Mouse (Mus musculus): ENCODE data around the gene Nck2.
"Not testable (repeated sequence)": the region's sequence is repeated elsewhere in the genome, so short reads cannot be mapped to it uniquely, and the experiment has no call there.

Nck2 gene

DNA sequence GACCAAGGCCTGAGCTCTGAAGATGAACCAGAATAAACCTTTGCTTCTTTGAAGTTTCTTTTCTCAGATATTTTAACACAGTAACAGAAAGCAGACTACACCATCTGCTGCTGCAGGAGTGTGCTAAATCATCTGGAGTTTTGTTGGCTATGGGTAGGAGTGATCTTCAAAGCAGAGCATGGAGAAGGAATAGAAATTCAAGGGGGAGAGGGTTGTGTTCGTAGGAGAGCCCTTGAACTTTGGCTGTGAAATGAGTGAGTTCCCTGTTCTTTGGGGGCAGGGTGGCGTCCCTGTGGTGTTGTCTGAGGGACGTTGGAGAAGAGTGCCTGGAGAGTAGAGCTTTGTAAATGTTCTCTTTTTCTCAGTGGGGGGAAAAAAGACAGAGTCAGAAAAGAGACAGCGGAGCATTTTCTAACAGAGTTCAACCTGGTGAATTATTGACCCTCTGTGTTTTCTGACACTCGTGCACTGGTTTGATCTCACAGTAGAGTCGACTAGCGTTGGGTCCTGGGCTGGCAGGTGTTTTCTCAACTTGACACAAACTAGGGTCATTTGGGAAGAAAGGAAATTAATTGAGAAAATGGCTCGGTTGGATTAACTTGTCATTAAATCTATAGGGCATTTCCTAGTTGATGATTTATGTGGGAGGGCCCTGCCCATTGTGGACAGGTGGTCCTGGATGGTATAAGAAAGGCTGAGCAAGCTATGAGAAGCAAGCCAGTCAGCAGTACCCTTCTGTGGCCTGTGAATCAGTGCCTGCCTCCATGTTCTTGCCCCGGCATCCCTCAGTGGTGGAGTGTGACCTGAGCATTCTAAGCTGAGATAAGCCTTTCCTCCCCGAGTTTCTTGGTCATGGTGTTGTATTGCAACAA, 57.8 kb downstream of the Nck2 start:
- DNase-seq (ENCODE audit: low read depth in 1 of 2, low spot score in 2 of 2) = no peak

- DNase-seq (ENCODE audit: low read depth in 1 of 2, low spot score in 2 of 2) = no peak
Observed at GRCm38 (mm10) chr1:43502792-43503146, 58.4 kb downstream of the Nck2 start.

GRCm38 (mm10) chr1:43503261-43503660, 58.9 kb downstream of the Nck2 start:
- DNase-seq (ENCODE audit: low read depth in 1 of 2, low spot score in 2 of 2) = no peak

DNA sequence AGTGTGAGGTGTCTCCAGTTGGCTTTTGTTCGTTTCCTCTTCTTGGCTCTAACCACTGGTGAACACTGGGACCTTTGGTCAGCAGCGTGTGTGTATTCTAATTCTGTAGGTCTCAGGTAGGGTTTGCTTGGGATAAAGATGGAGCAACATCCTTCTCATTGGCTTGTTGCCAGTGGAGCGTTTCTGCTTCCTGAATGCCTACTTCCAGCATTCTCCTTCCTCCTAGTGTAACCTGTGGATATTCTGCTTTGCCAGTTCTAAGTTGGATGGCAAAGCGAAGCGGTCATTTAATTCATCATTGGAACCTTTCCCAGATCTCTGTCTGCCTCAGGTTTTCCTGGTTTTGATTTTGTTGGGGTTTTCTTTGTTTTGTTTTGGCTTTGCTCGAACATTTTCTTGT, 59.3 kb downstream of the Nck2 start:
- DNase-seq (ENCODE audit: low read depth in 1 of 2, low spot score in 2 of 2) = no peak

DNA sequence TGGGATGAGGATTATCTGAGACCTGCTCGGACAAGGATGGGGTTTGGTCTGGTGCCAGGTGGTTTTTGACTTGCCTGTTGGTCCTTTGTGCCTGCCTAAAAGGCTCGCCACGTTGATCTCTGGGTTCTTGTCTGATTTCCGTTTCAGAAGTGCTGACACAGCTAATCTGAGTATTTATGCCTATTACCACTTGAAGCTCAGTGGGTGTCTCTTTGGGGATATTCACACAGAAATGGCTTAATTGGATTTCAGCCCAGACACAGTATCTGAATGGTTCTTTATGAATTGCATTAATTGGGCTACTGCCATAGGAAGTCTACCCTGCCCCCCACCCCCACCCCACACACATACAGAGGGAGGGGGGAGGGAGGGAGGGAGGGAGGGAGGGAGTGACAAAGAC, 59.9 kb downstream of the Nck2 start:
- no peak for DNase-seq (ENCODE audit: low read depth in 1 of 2, low spot score in 2 of 2)

GRCm38 (mm10) chr1:43506638-43507037, 62.3 kb downstream of the Nck2 start:
- no peak for DNase-seq (ENCODE audit: low read depth in 1 of 2, low spot score in 2 of 2)

DNA sequence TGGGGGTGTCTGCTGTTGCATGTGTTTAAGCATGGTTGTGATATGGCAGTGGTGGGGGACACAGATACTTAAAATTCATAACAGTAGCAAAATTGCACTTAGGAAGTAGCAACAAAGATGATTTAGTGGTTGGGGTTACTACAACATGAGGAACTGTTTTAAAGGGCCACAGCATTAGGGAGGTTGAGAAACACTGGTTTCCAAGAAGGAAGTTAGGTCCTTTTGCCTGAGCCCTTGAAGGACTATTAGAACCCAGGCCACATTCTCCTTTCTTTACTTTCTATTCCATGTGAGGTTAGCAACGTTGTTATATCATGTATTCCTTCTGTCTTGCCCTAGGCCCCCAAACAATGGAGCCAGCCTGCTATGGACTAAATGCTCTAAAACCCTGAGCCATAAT, 63.4 kb downstream of the Nck2 start:
- no peak for DNase-seq (ENCODE audit: low read depth in 1 of 2, low spot score in 2 of 2)

- DNase-seq (ENCODE audit: low read depth in 1 of 2, low spot score in 2 of 2) = no peak
Observed at GRCm38 (mm10) chr1:43511256-43511655, 66.9 kb downstream of the Nck2 start.

DNA sequence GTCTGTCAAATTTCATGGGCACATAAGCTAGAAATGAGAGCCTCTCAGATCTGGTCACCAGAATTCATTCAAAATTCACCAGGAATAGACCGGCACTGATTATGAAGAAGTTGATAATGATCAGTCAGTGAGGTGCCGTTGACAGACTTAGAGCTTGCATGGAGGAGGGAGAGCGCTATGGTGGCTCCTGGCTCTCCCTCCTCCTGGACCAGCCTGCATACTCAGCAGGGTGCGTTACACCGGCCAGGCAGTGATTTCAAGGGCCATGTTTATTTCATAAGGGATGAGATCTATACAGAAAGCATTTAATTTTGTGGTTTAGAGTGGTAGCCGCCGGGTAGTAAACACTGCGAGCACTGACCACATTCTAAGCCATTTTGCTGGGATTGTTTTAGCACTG, 67.3 kb downstream of the Nck2 start:
- no peak for DNase-seq (ENCODE audit: low read depth in 1 of 2, low spot score in 2 of 2)

GRCm38 (mm10) chr1:43517405-43517804, 73.0 kb downstream of the Nck2 start:
- DNase-seq (ENCODE audit: low read depth in 1 of 2, low spot score in 2 of 2) = no peak

- no peak for DNase-seq (ENCODE audit: low read depth in 1 of 2, low spot score in 2 of 2)
Observed at GRCm38 (mm10) chr1:43520216-43520988, 76.0 kb downstream of the Nck2 start.

DNA sequence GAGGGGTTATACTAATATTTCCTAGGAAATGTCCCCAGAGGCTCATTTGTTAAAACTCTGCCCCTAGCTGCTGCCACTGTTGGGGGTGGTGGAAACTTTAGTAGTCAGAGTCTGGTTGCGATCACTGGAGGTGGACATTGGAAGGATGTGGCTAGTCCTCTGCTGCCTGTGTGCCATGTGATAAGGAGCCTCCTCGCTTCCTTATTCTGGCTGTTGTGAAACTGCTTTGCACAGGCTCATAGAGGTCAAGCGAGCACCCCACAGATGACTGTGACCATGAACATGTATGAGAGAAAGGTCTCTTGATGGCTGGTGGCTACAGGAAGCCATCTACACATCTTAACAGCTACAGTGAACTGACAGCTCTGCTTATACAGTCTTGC, 76.6 kb downstream of the Nck2 start:
- peak in 1 of 2 experiments; percentile 4 for DNase-seq (ENCODE audit: low read depth in 1 of 2, low spot score in 2 of 2)

- no peak for DNase-seq (ENCODE audit: low read depth in 1 of 2, low spot score in 2 of 2)
Observed at GRCm38 (mm10) chr1:43521512-43521911, 77.1 kb downstream of the Nck2 start.

DNA sequence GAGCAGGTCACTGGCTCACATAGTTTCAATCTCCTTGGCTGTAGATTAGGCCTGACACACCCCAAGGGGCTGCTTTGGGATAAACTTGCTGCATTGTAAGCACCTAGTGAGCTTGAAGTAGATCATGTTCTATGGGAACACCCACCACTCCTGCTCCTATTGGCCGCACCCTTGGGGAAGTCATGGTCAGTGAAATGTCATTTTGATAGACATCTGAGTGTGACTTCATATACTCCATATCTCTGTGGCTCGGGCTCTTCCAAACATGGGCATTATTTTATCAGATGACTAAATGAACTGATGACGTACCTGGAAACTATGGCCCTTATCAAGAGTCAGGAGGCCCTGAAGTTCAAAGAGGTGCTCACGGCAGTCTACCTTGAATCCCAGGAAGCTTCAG, 77.6 kb downstream of the Nck2 start:
- no peak for DNase-seq (ENCODE audit: low read depth in 1 of 2, low spot score in 2 of 2)

GRCm38 (mm10) chr1:43522976-43523375, 78.6 kb downstream of the Nck2 start:
- no peak for DNase-seq (ENCODE audit: low read depth in 1 of 2, low spot score in 2 of 2)

DNA sequence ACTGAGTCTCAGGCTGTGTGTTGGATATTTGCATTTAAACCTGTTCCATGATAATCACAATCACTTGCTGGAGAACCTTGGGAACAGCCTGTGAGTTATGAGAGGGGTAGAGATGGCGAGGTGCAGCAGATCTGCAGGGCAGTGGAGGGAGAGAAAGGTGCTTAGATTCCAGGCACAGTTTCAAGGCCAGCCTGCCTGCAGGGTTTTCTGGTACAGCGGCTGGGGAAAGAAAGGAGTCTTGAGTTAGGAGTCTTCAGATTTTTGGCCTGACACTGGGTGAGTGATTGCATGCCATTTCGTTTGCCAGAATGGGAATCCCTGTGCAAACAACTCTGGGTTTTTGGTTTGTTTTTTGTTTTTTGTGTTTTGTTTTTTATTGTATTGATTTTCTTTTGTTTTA, 80.0 kb downstream of the Nck2 start:
- DNase-seq (ENCODE audit: low read depth in 1 of 2, low spot score in 2 of 2) = no peak

DNA sequence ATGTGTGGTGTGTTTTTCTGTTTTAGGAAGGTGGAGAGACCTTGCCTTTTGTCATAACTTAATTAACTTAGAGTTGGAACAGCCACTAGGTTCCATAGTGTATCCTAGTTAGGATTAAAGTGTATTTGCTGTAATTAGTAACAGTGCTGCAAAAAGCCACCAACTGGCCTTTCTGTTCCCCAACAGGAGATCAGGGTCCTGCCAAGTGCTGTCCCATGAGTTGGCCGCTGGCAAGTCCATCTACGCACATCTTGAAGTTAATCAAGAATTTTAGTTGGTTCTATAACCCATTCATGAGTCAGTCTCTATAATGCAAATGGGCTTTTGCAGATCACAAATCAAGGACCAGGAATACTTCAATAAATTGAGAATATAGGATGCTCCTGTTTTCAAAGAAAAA, 83.9 kb downstream of the Nck2 start:
- no peak for DNase-seq (ENCODE audit: low read depth in 1 of 2, low spot score in 2 of 2)

DNA sequence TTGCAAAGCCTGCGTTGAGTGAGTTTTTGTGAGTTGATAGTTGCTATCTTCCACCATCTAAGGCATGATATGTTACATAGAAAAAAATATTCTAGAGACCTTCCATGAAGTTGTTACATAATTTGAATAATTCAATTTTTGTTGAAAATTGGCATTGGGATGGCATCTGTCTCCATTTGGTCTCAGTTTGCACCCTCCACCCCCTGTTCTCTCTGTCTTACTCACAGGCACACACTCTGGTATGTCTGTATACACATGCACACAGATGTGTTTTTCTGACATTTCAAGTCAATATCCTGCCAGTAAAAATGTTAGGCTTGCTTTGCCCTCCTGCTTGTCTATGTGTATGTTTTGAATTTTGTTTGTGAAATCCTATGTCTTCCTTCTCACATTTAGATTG, 84.7 kb downstream of the Nck2 start:
- no peak for DNase-seq (ENCODE audit: low read depth in 1 of 2, low spot score in 2 of 2)

DNA sequence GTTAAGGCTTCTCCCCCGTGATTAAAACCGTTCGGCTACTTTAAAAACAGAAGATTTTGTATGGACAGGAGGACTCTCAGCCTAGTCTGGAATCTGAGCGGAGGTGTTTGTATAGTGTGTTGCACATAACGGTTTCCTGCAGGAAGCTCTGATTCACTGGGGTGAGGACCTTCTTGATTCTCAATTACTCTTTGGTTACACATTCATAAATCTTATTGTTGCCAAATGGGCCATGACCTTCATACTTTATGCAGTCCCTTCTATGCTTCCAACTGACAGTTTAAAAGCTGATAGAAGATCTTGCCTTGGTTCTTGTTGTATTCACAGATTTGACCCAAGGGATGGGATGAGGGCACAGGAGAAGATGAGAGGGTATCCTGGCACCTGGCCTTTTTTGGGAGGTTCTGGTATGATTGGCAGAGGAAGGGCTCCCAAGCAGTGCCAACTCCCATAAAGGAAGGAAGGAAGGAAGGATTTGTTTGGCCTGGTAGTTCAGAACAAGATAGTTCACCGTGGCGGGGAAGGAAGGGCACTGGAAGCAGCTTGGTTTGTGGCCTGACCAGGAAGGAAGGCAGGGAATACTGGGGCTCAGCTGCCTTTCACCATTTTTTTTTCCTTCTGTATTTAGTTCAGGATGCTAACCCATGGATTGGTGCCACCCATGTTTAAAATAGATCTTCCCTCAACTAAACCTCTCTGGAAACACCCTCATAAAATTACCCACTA, 86.1 kb downstream of the Nck2 start:
- DNase-seq (ENCODE audit: low read depth in 1 of 2, low spot score in 2 of 2) = no peak

DNA sequence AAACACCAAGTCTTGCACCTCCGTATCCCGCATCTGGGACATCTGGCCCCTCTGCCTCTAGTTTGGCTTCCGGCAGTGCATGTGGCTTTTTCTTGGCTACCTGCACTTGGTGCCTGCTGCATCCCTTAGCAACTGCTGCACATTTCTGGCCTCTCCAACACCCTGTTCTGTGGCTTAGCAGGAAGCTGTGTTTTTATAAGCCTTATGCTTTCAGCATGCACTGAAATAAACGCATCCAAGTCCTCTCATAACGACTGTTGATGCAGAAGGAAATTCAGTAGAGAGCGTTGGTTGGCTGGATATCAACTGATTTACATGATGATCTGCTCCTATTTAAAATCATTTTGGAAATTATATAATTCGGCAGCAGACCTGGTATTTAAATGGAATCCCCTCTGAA, 86.9 kb downstream of the Nck2 start:
- no peak for DNase-seq (ENCODE audit: low read depth in 1 of 2, low spot score in 2 of 2)

DNA sequence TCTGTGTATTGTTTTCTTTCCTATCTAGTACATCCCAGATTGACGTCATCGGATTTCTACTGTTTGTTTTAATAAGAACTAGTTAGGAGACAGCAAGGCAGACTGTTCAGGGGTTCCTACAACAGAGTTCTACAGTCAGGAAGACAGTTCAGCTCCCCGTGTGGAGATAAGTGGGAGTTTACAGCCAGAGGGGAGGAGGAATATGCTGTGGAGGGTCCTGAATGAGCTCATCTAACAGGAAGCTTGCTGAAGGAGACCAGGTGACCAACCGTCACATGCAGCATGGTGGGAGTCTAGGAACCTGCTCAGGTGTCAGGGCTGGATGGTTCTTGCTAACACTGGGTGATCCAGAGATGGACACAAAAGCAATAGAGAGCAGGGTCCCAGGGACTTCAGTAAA, 87.9 kb downstream of the Nck2 start:
- DNase-seq (ENCODE audit: low read depth in 1 of 2, low spot score in 2 of 2) = no peak

- DNase-seq (ENCODE audit: low read depth in 1 of 2, low spot score in 2 of 2) = not testable (repeated sequence)
Observed at GRCm38 (mm10) chr1:43533497-43533896, 89.1 kb downstream of the Nck2 start.

Data from monocyte, adult 2 months (primary cell).